Mouse (Mus musculus) thymus, adult 18-20 months (tissue): ENCODE measurements at regions not wholly inside any gene's neighbourhood (a gene's known extent, or its start where the extent isn't known, plus 50 kb on each side); places are given as distances from the start of the nearest gene placed in this dataset.

Experiments
- DNase-seq, 2 experiments: peaks; one replicate each; pipeline ENCODE4 v3.0.0; 2022; ENCODE audit warnings: mixed read lengths in 2 of 2

GRCm38 (mm10) chr10:98485751-98486681, 428.2 kb upstream of the Atp2b1 start:
- no peak for DNase-seq

GRCm38 (mm10) chr10:98494354-98494753, 419.9 kb upstream of the Atp2b1 start:
- DNase-seq = peak; percentile 7 to 20

- DNase-seq = no peak
Measured at GRCm38 (mm10) chr10:98496254-98496653, 418.0 kb upstream of the Atp2b1 start.

- DNase-seq = no peak
Measured at GRCm38 (mm10) chr10:98500315-98500714, 413.9 kb upstream of the Atp2b1 start.

GRCm38 (mm10) chr10:98501566-98501965, 412.6 kb upstream of the Atp2b1 start:
- no peak for DNase-seq

- DNase-seq = no peak
Measured at GRCm38 (mm10) chr10:98504524-98504923, 409.7 kb upstream of the Atp2b1 start.

GRCm38 (mm10) chr10:98508515-98509143, 405.6 kb upstream of the Atp2b1 start:
- DNase-seq = no peak

GRCm38 (mm10) chr10:98514836-98515235, 399.4 kb upstream of the Atp2b1 start:
- DNase-seq = no peak

GRCm38 (mm10) chr10:98517609-98518008, 396.6 kb upstream of the Atp2b1 start:
- no peak for DNase-seq

GRCm38 (mm10) chr10:98529565-98529964, 384.6 kb upstream of the Atp2b1 start:
- DNase-seq = no peak

- no peak for DNase-seq
Measured at GRCm38 (mm10) chr10:98531425-98531824, 382.8 kb upstream of the Atp2b1 start.

GRCm38 (mm10) chr10:98538706-98539105, 375.5 kb upstream of the Atp2b1 start:
- no peak for DNase-seq

- DNase-seq = no peak
Measured at GRCm38 (mm10) chr10:98541062-98541461, 373.1 kb upstream of the Atp2b1 start.

- no peak for DNase-seq
Measured at GRCm38 (mm10) chr10:98542072-98542471, 372.1 kb upstream of the Atp2b1 start.

GRCm38 (mm10) chr10:98543253-98543997, 370.8 kb upstream of the Atp2b1 start:
- no peak for DNase-seq

GRCm38 (mm10) chr10:98543998-98544349, 370.2 kb upstream of the Atp2b1 start:
- no peak for DNase-seq

- no peak for DNase-seq
Measured at GRCm38 (mm10) chr10:98554575-98554974, 359.6 kb upstream of the Atp2b1 start.

GRCm38 (mm10) chr10:98557470-98558060, 356.6 kb upstream of the Atp2b1 start:
- no peak for DNase-seq

- DNase-seq = no peak
Measured at GRCm38 (mm10) chr10:98558560-98558959, 355.6 kb upstream of the Atp2b1 start.

- no peak for DNase-seq
Measured at GRCm38 (mm10) chr10:98562297-98562912, 351.8 kb upstream of the Atp2b1 start.

GRCm38 (mm10) chr10:98572782-98573536, 341.2 kb upstream of the Atp2b1 start:
- no peak for DNase-seq

- no peak for DNase-seq
Measured at GRCm38 (mm10) chr10:98577040-98577439, 337.2 kb upstream of the Atp2b1 start.
